Mouse (Mus musculus) adipocyte (in vitro differentiated cells): ENCODE results near the gene Rpsa.
A peak's percentile ranks its signal among the peaks of the same experiment; 100 is the strongest.

Experiments used
- DNase-seq: peaks from one replicate; pipeline ENCODE4 v3.0.0-alpha.2; 2016; ENCODE audit warnings: low spot score

Gene Rpsa

DNA sequence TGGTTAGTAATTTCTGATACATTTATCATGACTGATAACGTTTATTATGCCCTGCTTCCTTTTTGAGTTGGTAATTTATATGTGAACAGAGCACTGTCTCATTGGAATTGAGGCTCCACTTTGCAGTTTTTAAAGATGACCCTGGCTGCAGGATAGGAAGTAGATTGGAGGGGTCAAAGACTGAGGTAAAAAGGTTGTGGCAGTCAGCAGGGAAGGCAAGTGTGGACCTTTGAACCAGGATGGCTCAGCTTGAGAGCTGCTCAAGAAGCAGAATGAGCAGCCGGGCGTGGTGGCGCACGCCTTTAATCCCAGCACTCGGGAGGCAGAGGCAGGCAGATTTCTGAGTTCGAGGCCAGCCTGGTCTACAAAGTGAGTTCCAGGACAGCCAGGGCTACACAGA is 14.0 kb upstream of the Rpsa start:
- DNase-seq: no peak

DNA sequence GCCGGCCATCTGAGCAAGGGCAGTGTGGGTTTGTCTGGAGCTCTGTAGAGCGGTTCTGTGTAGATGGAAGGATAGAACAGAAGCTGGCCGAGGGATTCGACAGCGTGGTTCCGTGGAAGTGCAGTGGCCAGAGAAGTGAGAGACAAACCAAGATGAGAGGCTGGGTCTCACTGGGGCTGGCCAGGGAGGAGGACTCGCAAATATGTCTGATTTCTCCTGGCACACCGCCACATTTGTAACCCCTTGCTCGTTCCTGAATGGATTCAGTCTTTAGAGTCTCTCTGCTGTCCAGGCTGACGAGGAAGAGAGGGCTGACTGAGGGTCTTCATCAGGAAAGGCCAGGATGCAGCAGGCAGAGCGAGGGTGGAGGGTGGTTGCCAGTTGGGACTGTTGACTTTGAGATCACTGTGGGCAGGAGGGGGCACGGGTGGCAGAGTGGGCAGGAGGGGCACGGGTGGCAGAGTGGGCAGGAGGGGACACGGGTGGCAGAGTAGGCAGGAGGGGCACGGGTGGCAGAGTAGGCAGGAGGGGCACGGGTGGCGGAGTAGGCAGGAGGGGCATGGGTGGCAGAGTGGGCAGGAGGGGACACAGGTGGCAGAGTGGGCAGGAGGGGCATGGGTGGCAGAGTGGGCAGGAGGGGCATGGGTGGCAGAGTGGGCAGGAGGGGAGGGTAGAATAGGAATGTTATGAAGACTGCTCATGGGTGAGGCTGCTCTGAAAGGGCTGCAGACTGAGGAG is 13.3 kb upstream of the Rpsa start:
- DNase-seq: no peak

DNA sequence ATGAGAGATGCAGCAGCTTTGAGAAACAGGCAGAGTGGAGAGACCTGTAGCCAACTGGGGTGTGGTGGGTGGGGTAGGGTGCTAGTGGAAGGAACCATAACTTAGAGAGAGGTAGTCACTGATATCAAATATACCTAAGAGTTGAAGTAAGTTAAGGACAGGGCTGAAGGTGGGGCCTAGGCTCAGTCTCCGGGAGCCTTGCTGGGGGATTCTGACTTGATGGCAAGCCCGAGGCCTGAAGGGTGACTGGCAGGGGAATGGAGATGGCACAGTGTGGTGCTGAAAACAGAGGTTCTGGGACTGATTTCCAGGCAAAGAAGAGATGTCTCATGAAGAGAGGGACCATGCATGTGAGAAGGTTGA is 12.7 kb upstream of the Rpsa start:
- no peak for DNase-seq

- DNase-seq: no peak
Observed at GRCm38 (mm10) chr9:120115580-120115979, 11.9 kb upstream of the Rpsa start.

- DNase-seq: no peak
Observed at GRCm38 (mm10) chr9:120116184-120116624, 11.3 kb upstream of the Rpsa start.

DNA sequence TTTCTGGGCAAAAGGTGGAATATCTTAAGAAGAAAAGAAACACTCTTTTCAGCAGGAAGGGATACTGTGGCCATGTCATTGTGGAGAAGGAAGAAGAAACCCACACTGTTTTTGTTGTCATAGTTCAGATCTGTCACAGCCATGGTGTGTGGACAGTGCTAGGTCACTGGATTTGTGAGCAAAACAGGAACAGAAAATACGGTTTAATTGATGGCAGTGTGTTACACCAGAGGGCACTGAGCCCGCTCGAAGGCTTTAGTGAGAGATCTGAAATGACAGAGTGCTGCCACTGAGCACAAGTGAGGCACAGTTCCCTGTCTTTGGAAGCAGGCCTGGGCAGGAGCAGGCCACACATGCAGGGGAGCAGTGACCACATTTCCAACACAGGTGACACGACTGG is 9.3 kb upstream of the Rpsa start:
- no peak for DNase-seq

- DNase-seq: no peak
Observed at GRCm38 (mm10) chr9:120120503-120120902, 7.0 kb upstream of the Rpsa start.

DNA sequence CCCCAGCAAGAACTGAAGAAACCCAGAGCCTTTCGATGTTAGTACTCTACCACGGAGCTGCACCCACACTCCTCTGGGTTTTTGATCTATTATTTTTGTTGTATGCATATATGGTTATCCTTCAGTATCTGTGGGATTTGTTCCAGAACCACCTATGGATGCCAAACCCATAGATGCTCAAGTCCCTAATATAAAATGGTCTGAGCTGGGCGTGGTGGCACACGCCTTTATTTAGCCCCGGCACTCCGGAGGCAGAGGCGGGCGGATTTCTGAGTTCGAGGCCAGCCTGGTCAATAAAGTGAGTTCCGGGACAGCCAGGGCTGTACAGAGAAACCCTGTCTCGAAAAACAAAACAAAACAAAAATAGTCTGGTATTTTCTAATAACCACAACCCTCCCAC is 621 bp upstream of the Rpsa start:
- no peak for DNase-seq

GRCm38 (mm10) chr9:120129276-120129675 is 1.8 kb downstream of the Rpsa start:
- DNase-seq: peak; percentile 25

DNA sequence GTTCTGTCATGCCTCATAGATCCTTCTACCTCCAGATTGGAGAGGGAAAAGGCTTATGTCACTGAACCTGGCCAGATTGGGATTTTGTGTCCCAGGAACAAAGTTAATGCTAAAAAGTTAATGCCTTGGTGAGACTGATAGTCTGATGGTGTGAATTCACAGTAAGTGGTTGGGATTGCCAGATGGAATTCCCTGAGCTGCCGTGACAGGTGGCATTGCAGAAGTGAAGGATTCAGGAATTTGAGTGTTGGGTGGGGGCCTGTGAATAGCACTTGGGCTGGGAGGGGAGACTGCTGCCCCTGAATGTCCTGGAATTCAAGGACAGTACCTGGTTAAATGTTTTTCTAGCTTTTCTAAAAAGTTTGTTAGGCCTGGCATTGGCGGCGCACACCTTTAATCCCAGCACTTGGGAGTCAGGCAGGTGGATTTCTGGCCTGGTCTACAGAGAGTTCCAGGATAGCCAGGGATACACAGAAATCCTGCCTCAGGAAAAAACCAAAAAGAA is 4.3 kb downstream of the Rpsa start:
- DNase-seq: no peak

DNA sequence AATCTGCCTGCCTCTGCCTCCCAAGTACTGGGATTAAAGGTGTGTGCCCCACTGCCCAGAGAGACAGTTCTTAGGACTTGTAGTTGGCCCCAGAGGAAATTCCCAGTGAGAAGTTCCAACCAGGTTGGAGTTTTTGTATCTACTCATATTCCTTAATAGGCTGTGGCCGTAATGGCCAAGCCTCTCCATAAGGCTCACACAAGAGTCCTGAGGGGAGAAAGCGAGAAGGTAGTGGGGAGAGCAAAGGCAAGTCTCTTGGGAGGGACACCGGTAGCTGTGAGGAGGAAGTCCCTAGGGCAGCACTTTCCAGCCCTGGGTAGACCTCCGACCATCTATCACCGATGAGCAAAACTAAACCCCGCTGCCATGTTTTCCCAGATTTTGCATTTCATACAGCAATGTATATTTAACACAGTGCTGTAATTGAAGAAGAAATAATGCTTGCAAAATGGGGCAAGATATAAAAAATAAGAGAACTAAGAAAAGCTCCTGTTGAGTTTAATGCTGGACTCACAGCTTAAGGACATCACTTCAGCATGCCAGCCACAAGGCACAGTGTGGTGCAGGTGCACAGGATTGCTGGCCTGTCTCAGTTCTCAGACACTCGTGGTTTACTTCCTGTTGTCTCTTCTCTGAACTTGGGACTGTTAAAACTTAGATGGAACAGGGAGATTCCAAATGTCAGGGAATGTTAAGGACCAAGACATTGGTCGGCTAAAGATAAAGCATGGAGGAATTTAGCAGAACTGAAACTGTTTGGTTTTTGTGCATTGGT is 5.7 kb downstream of the Rpsa start:
- no peak for DNase-seq

- no peak for DNase-seq
Observed at GRCm38 (mm10) chr9:120133755-120134475, 6.4 kb downstream of the Rpsa start.

GRCm38 (mm10) chr9:120134529-120135160 is 7.2 kb downstream of the Rpsa start:
- no peak for DNase-seq

DNA sequence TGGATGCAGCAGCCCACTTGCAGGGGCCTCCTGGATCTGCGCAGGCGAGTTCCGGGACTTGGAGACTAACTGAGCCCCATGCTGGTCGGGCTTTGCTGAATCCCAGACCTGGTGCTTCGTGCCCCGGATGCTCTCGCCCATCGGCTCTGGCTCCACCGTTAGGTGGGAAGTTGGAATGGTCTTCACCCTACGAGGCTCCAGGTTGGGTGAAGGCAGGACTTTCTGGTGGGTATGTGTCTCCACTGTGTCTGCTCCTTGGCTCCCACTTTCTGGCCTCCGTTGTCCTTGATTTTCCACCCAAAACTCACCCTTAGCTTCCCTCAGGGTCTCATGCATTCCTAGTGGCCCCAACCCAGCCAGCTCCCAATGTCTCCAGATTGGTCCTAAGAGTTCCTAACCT is 8.0 kb downstream of the Rpsa start:
- no peak for DNase-seq

- DNase-seq: peak; percentile 88
Observed at GRCm38 (mm10) chr9:120140652-120141051, 13.2 kb downstream of the Rpsa start.

GRCm38 (mm10) chr9:120144474-120144873 is 17.0 kb downstream of the Rpsa start:
- DNase-seq: no peak

GRCm38 (mm10) chr9:120149222-120149828 is 21.8 kb downstream of the Rpsa start, which contains the start of gene Mobp:
Mobp (plus strand) TSS chr9:120149707.
- no peak for DNase-seq

- no peak for DNase-seq
Observed at GRCm38 (mm10) chr9:120151152-120151551, 23.7 kb downstream of the Rpsa start.

- no peak for DNase-seq
Observed at GRCm38 (mm10) chr9:120151906-120152399, 24.5 kb downstream of the Rpsa start.

- no peak for DNase-seq
Observed at GRCm38 (mm10) chr9:120158047-120158446, 30.6 kb downstream of the Rpsa start.

GRCm38 (mm10) chr9:120163862-120164261 is 36.4 kb downstream of the Rpsa start:
- no peak for DNase-seq

DNA sequence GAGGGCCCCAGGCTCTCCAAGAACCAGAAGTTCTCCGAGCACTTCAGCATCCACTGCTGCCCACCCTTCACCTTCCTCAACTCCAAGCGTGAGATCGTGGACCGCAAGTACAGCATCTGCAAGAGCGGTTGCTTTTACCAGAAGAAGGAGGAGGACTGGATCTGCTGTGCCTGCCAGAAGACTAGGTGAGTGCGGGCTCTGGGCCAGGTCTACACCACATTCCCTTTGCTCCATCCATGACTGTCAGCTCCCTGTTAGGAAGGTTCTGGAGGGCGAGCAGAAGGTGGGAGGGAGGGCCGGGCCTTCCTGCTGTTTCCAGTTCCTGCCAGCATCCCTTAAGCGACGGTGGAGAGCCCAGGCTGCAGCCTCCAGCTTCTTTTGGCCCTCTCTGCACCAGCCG is 40.3 kb downstream of the Rpsa start:
- no peak for DNase-seq
